Mouse (Mus musculus) megakaryocyte progenitor cell, adult 5-6 weeks (primary cell): ENCODE data around the gene Vmn2r7. TPM values are rescaled to one million over a fixed set of nuclear protein-coding genes. Genes with fewer than 3 reads are reported as not detected.
"Not testable (repeated sequence)": the region's sequence is repeated elsewhere in the genome, so short reads cannot be mapped to it uniquely, and the experiment has no call there.

Experiments
- ATAC-seq: replicated peaks from 2 replicates; pipeline ENCODE4 v1.8.0; 2016; ENCODE audit warnings: mild to moderate bottlenecking, moderate TSS enrichment, inconsistent platforms; ENCODE audit not compliant: poor library complexity
- total RNA-seq, 2 experiments: library from RNA; stranded (forward) in 1 of 2; stranded (reverse) in 1 of 2; fragments of 157-497, 149-512 nt in 1 of 2; fragments of 200-1000 nt in 1 of 2; gene quantifications; 2 replicates each; pipeline versions ENCODE4 v1.2.3 to v1.2.4; 2015 to 2017

The Vmn2r7 gene
- total RNA-seq (2015) (not detected in 2 replicates), total RNA-seq (2017) (not detected in 2 replicates)

DNA sequence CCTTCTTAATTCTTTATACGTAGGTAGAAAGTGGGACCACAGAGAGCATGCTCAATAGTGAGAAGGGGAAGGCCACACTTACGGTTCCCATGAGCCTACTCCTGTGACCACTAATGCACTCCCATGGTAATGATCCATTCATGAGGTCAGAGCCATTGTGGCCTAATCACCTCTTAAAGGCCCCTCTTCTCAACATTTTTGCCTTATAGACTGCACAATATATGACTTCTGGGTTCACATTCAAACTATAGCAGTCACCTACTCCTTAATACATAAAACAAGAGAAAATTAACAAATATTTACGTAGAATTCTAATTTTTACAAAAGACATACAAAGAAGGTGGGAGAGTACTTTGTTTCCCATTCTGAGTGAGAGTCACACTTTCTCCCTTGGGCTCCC lies at the start of gene Vmn2r7:
TSS of gene Vmn2r7 (minus strand) at position 101 of the 400 bp plus-strand sequence.
- not testable (repeated sequence) for ATAC-seq

DNA sequence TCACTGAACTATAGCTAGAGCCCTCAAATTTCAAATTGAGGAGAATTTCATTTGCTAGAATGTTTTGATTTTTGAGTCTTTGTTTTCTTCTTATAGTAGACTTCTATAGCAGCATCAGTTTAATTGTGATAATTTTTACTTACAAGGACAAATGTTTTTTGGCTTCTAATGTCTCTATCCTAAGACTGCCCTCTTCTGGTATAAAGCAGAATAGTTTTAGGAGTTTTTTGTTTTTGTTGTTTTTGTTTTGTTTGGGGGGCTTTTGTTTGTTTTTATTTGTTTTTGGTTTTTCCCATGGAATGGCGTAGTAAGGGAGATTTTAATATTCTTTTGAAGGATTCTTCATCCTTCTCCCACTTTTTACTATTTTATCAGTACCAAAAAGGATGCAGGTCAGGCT lies 45.2 kb upstream of the Vmn2r7 start:
- no peak for ATAC-seq

DNA sequence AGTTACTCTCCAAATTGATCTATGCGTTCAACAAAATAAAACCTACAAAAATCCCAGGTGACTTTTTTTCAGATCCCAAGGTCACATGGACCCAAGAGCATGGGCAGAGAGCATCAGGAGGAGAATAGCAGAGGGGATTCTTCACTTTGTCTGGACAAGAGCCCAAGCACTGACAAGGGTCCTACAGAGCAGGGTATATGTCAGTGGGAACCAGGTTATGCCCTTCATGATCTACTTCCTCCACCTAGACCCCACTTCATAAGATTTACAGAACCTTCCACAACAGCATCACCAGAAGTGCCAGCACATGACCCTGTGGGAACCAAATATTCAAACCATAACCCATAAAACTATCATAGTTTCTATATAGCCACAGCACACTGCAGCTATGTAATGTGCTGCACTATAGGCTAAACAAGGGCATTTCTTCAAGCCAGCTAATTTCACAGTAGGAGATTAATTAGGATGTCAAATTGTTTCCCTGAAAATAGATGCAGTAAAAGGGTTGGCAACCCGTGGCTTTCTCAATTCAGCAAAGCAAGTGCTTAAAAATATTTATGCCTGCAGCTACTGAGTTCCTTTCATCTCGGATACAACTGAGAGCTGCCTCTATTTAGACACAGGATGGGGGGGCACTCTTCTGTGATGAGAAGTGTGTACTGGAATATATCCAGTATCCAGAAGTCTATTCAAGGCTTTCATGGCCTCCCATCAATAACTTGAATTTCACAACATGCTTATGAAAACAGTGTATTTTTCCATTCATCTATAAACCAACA lies 33.8 kb upstream of the Vmn2r7 start:
- no peak for ATAC-seq

DNA sequence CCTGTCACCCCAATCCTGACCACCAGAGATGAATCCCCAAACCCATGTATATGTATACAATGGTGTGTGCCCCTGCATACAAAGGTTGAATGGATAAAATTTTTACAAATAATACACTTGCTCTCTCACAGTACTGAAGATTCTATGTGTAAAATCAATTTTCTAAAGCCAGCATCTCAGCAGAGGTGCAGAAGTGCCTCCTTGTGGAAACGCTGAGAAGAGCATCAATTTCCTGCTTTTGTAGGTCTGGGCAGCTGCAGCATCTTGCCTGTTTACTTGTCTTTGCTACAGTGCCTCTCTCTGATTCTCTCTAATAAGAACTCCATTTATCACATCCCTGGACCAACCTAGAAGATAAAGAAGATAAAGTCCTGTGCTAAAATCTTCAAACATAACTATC lies 32.1 kb upstream of the Vmn2r7 start:
- ATAC-seq: no peak

DNA sequence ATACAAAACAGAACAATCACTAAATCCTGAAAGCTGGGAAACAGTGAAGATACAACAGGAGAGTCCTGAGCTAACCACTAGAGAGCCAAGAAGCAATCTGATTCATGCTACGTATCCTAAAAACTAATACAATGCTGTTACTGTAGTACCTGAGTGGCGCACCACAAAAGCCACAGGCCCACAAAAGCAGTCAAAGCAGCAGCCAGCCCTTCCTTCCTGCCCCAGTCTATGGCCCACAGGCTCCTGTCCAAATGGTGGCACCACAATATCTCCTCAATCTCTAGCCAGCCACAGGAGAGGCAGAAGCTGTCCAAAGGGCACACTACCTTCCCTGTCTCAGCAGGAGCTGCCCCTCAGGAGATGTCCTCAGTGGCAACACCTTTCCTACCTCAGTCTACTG lies 1.7 kb downstream of the Vmn2r7 start:
- no peak for ATAC-seq

DNA sequence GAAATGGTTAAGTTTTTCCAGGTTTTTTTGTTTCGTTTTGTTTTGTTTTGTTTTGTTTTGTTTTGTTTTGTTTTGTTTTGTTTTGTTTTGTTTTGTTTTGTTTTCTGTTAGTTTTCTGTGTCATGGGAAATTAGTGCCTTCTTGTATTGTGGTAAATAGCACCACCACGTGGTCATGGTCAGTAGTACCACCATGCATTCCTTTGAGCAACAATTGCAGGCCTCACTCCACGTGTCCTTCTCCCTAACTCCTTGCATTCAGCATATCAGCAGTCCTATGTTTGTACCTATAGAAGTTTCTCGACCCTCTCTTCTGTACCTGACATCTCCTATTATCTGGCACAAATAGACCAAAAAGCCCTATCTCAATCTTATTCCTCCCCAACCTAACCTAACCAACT lies 2.3 kb downstream of the Vmn2r7 start:
- ATAC-seq: peak; percentile 92

DNA sequence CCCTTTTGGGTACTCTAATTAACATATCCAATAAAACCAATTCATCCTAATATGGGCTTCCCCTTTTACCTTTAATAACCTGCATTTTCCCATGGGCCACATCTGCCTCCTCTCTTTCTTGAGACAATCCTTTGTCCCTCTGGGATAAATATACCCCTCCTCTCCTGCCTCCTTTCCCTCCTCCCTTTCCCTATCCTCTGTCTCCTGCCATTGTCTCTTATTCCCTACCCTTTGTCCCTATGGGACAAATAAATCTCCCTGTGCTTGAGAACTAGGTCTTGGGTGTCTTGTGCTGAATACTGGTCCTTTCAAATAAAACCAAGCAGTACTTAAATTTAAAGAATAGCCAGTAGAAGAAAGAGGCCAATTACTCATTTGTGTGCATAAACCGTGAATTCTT lies 13.4 kb downstream of the Vmn2r7 start:
- no peak for ATAC-seq

DNA sequence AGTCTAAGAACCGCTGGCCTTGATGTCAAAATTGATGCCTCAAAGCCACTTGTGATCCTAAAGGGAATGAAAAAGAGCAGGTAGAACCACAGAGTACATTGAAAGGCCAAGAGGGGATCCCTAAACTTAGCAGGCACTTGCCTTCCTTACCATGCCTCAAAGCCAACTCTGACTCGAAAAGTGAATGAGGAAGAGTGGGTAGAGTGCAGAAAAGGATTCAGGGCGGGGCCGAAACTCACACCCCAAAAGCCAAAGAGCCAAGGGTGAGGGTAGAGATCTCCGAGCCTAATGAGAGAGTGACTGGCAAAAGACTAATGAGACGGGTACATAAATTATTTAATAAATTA lies 53.3 kb downstream of the Vmn2r7 start:
- ATAC-seq: no peak

DNA sequence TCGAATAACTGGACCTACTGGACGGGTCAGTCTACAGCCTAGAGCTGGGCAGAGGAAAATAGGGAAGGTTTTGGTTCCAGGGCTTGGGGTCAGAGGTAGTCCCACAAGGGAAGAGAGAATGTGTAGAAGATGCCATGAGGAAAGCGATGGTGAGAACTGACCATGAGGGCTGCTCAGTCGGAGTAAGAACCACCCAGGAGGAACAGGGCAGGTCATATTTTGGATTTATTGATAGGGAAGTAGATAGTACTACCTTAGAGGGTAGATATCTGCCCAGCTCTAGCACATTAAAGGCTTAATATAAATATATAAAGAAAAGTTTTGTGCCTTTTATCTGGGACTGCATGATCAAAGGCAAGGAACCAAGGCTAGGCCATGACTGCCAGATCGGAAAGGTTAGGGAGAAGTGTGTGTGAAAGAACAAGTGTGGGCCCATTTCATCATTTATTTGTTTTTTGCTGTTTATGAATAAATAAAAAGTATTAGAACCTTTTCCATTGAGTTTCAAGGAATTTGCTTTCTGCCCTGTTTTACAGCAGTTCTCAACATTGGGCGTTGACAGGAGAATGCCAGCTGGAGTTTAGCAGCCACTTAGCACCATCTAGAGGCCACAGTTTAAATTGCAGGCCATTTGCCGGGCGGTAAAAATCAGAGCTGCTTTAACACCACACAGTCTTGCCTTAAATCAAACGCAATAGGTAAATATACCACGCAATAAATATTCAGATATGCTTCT lies 53.9 kb downstream of the Vmn2r7 start:
- peak; percentile 64 for ATAC-seq

DNA sequence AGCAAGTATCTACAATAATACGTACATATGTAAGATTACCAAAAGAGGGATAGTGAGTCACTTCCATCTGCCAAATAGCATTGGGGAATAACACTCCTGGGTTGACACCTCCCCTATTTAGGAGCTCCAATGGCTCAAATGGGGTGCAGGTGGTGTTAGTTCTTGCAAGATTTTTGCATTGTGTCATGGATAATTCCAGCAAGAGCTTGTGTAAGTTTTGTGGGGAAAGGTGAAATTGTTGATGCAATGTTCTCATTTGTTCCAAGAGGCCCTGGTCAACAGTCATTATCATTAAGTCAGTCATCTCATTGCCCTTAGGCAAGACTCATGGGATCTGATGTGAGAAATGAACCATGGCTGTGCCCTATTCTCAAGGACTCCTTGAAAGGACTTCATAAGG lies 61.7 kb downstream of the Vmn2r7 start:
- ATAC-seq: no peak

DNA sequence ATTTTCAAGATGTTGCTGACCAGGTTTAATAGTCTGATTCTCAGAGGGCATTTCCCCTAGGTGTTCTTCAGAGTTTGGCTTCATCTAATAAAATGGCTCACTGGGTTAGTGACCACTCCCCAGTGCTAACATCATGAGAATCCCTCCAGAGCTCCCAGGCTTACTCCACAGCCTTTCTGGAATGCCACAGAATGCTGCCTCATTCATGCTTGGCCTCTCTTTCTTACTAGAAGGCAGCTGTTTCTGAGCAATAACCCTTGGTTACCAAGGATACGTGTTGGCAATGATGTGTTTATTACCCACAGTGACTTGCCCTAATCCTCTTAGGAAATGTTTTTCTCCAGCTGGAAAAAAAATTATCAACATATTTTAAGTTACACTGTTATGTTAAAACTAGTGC lies 72.4 kb downstream of the Vmn2r7 start:
- no peak for ATAC-seq

DNA sequence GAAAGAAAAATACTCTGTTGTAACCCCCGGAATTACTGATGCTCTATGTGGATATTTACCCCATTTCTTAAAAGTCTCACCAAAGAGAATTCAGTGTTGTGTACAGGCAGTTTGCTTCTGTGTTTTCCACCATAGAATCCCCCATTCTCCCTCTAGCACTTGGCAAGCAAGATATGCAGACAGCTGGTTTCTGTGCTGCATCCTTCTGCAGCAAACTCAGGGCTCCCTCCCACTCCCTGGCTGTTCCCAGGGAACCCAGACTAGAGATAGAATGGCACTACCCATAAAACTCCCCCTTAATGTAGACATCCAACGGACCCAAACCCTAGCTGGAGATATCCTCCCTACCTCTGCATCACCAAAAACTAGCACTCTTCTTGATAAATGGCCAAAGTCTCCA lies 88.4 kb downstream of the Vmn2r7 start:
- ATAC-seq: no peak

DNA sequence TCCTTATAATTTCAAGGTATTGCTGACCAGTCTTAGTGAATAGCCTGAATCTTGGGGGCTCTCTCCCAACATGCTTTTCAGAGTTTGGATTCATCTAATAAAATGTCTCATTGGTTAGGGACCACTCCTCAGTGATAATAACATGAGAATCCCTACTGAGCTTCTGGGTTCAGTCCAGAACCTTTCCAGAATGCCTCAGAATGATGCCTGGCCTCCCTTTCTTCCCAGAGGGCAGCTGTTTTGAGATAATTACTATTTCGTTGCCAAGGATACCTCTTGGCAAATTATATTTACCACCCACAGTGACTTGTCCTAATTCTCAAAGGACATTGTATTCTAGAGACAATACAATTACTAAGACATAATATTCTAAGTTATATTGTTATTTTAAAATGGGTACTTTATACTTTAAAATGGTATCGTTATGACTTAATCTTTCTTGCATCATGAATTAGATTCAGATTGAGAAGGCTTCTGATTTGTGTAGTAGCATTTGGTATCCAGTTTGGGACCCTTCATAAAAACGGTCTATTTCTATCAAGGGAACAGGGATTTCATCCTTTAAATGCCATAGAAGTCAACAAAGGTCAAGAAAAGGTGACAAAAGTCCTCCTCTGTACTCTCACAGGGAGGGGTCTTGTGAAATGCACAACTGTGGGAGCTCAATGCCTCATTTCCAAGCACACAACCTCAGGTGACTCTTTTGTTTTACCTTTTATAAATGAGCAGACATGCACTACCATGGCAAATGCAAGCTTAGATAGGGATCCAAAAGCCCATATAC lies 117.2 kb downstream of the Vmn2r7 start:
- ATAC-seq: not testable (repeated sequence)

DNA sequence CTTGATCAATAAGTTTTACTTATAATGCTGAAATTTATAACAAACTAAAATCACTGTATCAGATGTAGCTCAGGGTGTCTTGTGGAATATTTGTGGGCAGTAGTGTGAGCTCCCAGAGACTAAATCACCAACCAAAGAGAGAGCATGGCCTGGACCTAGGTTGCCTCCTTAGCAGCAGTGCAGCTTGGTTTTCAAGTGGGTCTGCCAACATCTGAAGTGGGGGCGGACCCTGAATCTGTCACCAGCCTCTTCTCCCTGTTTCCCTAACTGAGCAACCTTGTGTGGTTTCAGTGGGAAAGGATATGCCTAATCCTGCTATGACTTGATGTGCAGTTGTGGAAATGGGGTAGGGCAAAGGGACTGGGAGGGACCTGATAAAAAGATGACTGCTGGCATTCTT lies 118.8 kb downstream of the Vmn2r7 start:
- ATAC-seq: not testable (repeated sequence)

DNA sequence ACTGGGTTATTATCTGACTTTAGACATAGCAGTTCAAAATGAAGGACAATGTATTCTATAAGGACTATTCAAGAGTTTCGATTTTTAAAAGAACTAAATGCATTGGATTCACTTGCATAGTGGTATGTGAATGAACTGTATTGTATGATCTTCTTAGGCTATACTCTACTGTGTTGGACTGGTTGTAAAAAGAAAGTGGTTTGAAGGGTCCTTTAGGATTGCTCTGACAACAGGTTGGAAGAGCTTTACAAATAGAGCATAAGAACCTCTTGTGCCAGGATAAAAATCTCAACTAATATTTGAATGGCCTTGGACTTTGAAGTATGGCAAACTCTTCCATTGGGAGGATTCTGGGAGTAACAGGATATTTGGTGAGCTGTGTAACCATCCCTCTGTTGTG lies 168.5 kb downstream of the Vmn2r7 start:
- not testable (repeated sequence) for ATAC-seq
